Mouse (Mus musculus) midbrain, embryonic 11.5 days (tissue): ENCODE data around the gene Rpgrip1l. TPM values are rescaled to one million over a fixed set of nuclear protein-coding genes. Genes with fewer than 3 reads are reported as not detected.

Experiments
- ATAC-seq: fragments of 200-750 bp; cut with Nextera tagmentation; 2 replicates; pipeline ENCODE4 v1.8.0; 2017; ENCODE audit warnings: moderate TSS enrichment, moderate library complexity; ENCODE audit not compliant: low FRiP score
- DNase-seq: peaks from one replicate; pipeline ENCODE4 v3.0.0; 2015; ENCODE audit warnings: low spot score; ENCODE audit errors: missing footprints
- H3K27ac ChIP-seq: fragments of 300-500 bp; sonication (generic); 2 replicates; pipeline ENCODE4 v1.5.1; 2014; ENCODE audit warnings: low read depth, low read length
- H3K27me3 ChIP-seq: fragments of 300-500 bp; sonication (generic); 2 replicates; pipeline ENCODE4 v1.6.1; 2014; ENCODE audit warnings: mild to moderate bottlenecking, low read length, moderate library complexity, mixed read lengths; ENCODE audit not compliant: control insufficient read depth, insufficient read depth
- H3K36me3 ChIP-seq: fragments of 300-500 bp; sonication (generic); 2 replicates; pipeline ENCODE4 v1.6.1; 2014; ENCODE audit warnings: mild to moderate bottlenecking, low read length, moderate library complexity, mixed read lengths; ENCODE audit not compliant: control insufficient read depth, insufficient read depth
- H3K4me1 ChIP-seq: fragments of 300-500 bp; sonication (generic); 2 replicates; pipeline ENCODE4 v1.6.1; 2014; ENCODE audit warnings: low read length; ENCODE audit not compliant: control insufficient read depth, insufficient read depth
- H3K4me2 ChIP-seq: fragments of 300-500 bp; sonication (generic); 2 replicates; pipeline ENCODE4 v1.6.1; 2014; ENCODE audit warnings: mild to moderate bottlenecking, moderate library complexity
- H3K4me3 ChIP-seq: fragments of 300-500 bp; sonication (generic); 2 replicates; pipeline ENCODE4 v1.5.1; 2014; ENCODE audit warnings: low read depth, low read length
- H3K9ac ChIP-seq: fragments of 300-500 bp; sonication (generic); 2 replicates; pipeline ENCODE4 v1.6.1; 2014; ENCODE audit warnings: low read length
- H3K9me3 ChIP-seq: fragments of 300-500 bp; sonication (generic); 2 replicates; pipeline ENCODE4 v1.6.1; 2016; ENCODE audit warnings: low read length; ENCODE audit not compliant: control insufficient read depth
- WGBS: fragments of 180-500 bp; shearing (Covaris S2); extraction: QIAGEN DNeasy Blood & Tissue Kit; methylation state at CpG from one replicate; pipeline ENCODE4 v1.1.7; 2014; 5-methylcytosine and 5-hydroxymethylcytosine counted together
- polyA plus RNA-seq: library from polyadenylated mRNA; unstranded; fragments of >200 nt; fragmentation: Nextera tagmentation; extraction: Ambion mirVana; gene quantifications from 2 replicates; pipeline ENCODE4 v1.2.1, GENCODE M21; 2014

The Rpgrip1l gene
- polyA plus RNA-seq, 1 experiment from 2014 or later = 13.9 TPM

- Histone ChIP-seq H3K4me2 (no peak overlapping the region), H3K9me3 (no peaks in the 10 kb centered on the region), H3K4me1 (peaks cover 4% of the 10 kb centered on the region), H3K27me3 (peaks cover 2% of the 10 kb centered on the region; the same call in 1 of the 2 replicates), H3K9ac (no peak overlapping the region), H3K27ac (no peak overlapping the region), H3K4me3 (no peak overlapping the region), H3K36me3 (no peaks in the 10 kb centered on the region)
- DNase-seq = peak; percentile 54
- no peak for ATAC-seq
- WGBS = 88% methylated on average over 5 of the region's 5 CpGs
These were observed 120.1 kb downstream of the Rpgrip1l start for GRCm38 (mm10) chr8:91192941-91193340.

GRCm38 (mm10) chr8:91190816-91191340, 122.2 kb downstream of the Rpgrip1l start:
- 0 out of 2 replicates have a peak, but pooled peaks have one; percentile 65 for ATAC-seq
- no peaks in the 10 kb centered on the region for H3K36me3 ChIP-seq
- H3K27ac ChIP-seq = no peak overlapping the region
- H3K9me3 ChIP-seq = no peaks in the 10 kb centered on the region
- peaks cover 4% of the 10 kb centered on the region for H3K4me1 ChIP-seq
- peak overlapping the region; percentile 39 for H3K4me2 ChIP-seq
- H3K9ac ChIP-seq = peak overlapping the region; percentile 56; the same call in 1 of the 2 replicates
- H3K4me3 ChIP-seq = no peak overlapping the region
- 9% methylated on average over 17 of the region's 17 CpGs for WGBS
- peak; percentile 94 for DNase-seq
- H3K27me3 ChIP-seq = peaks cover 2% of the 10 kb centered on the region; the same call in 1 of the 2 replicates

- Histone ChIP-seq H3K27me3 (peaks cover 2% of the 10 kb centered on the region; the same call in 1 of the 2 replicates), H3K9ac (no peak overlapping the region), H3K4me3 (no peak overlapping the region), H3K4me1 (peaks cover 4% of the 10 kb centered on the region), H3K9me3 (peaks cover 2% of the 10 kb centered on the region; the same call in 1 of the 2 replicates), H3K4me2 (no peak overlapping the region), H3K27ac (no peak overlapping the region), H3K36me3 (no peaks in the 10 kb centered on the region)
- no peak for ATAC-seq
- DNase-seq = no peak
- 84% methylated on average over 9 of the region's 11 CpGs for WGBS
These were observed 124.9 kb downstream of the Rpgrip1l start for GRCm38 (mm10) chr8:91188152-91188551.

- no peak for ATAC-seq
- H3K9ac ChIP-seq = no peak overlapping the region
- peak; percentile 70 for DNase-seq
- H3K9me3 ChIP-seq = peaks cover 2% of the 10 kb centered on the region; the same call in 1 of the 2 replicates
- no peak overlapping the region for H3K4me2 ChIP-seq
- peaks cover 2% of the 10 kb centered on the region; the same call in 1 of the 2 replicates for H3K27me3 ChIP-seq
- H3K4me3 ChIP-seq = no peak overlapping the region
- H3K4me1 ChIP-seq = peaks cover 4% of the 10 kb centered on the region
- 84% methylated on average over 12 of the region's 12 CpGs for WGBS
- no peaks in the 10 kb centered on the region for H3K36me3 ChIP-seq
- no peak overlapping the region for H3K27ac ChIP-seq
These were observed 126.7 kb downstream of the Rpgrip1l start for GRCm38 (mm10) chr8:91186372-91186771.

GRCm38 (mm10) chr8:91177708-91178107, 135.4 kb downstream of the Rpgrip1l start:
- Histone ChIP-seq H3K9ac (no peak overlapping the region), H3K36me3 (no peaks in the 10 kb centered on the region), H3K4me2 (no peak overlapping the region), H3K9me3 (no peaks in the 10 kb centered on the region), H3K4me3 (no peak overlapping the region), H3K27ac (no peak overlapping the region), H3K27me3 (no peaks in the 10 kb centered on the region), H3K4me1 (no peaks in the 10 kb centered on the region)
- ATAC-seq (no peak), DNase-seq (no peak)
- 57% methylated on average over 1 of the region's 1 CpGs for WGBS

GRCm38 (mm10) chr8:91176176-91176575, 136.9 kb downstream of the Rpgrip1l start:
- Histone ChIP-seq H3K27me3 (no peaks in the 10 kb centered on the region), H3K9ac (no peak overlapping the region), H3K27ac (no peak overlapping the region), H3K4me2 (no peak overlapping the region), H3K4me3 (no peak overlapping the region), H3K36me3 (no peaks in the 10 kb centered on the region), H3K4me1 (peaks cover 5% of the 10 kb centered on the region; the same call in 1 of the 2 replicates), H3K9me3 (no peaks in the 10 kb centered on the region)
- ATAC-seq = no peak
- no peak for DNase-seq
- WGBS = 77% methylated on average over 14 of the region's 14 CpGs

GRCm38 (mm10) chr8:91171605-91172004, 141.5 kb downstream of the Rpgrip1l start:
- Histone ChIP-seq H3K27me3 (no peaks in the 10 kb centered on the region), H3K27ac (no peak overlapping the region; the same call in 1 of the 2 replicates), H3K4me2 (no peak overlapping the region), H3K9me3 (no peaks in the 10 kb centered on the region), H3K4me3 (no peak overlapping the region), H3K36me3 (no peaks in the 10 kb centered on the region), H3K9ac (no peak overlapping the region), H3K4me1 (peaks cover 16% of the 10 kb centered on the region)
- peak; percentile 65 for ATAC-seq
- no peak for DNase-seq
- WGBS = 65% methylated on average over 13 of the region's 13 CpGs

- Histone ChIP-seq H3K9ac (peak overlapping the region; percentile 27; the same call in 1 of the 2 replicates), H3K4me3 (peak overlapping the region; percentile 18), H3K4me2 (peak overlapping the region; percentile 41), H3K9me3 (no peaks in the 10 kb centered on the region), H3K27me3 (no peaks in the 10 kb centered on the region), H3K36me3 (no peaks in the 10 kb centered on the region), H3K4me1 (peaks cover 16% of the 10 kb centered on the region), H3K27ac (no peak overlapping the region)
- ATAC-seq (peak; percentile 73; the same call in 1 of the 2 replicates), DNase-seq (peak; percentile 91)
- WGBS = 24% methylated on average over 14 of the region's 14 CpGs
These were observed 142.1 kb downstream of the Rpgrip1l start for GRCm38 (mm10) chr8:91170914-91171313.

- H3K36me3 ChIP-seq = no peaks in the 10 kb centered on the region
- peaks cover 16% of the 10 kb centered on the region for H3K4me1 ChIP-seq
- no peak overlapping the region for H3K27ac ChIP-seq
- no peaks in the 10 kb centered on the region for H3K9me3 ChIP-seq
- no peak overlapping the region for H3K4me3 ChIP-seq
- no peak overlapping the region for H3K4me2 ChIP-seq
- no peak overlapping the region for H3K9ac ChIP-seq
- 82% methylated on average over 6 of the region's 6 CpGs for WGBS
- ATAC-seq (no peak), DNase-seq (no peak)
- H3K27me3 ChIP-seq = no peaks in the 10 kb centered on the region
These were observed 142.9 kb downstream of the Rpgrip1l start for GRCm38 (mm10) chr8:91170152-91170551.
